Mouse (Mus musculus) lung, postnatal 0 days (tissue): ENCODE measurements around the gene Vmp1. TPM values are rescaled to one million over a fixed set of nuclear protein-coding genes. Genes with fewer than 3 reads are reported as not detected.

ENCODE experiments used
- ATAC-seq: fragments of 200-750 bp; cut with Nextera tagmentation; 2 replicates; pipeline ENCODE4 v1.8.0; 2017; ENCODE audit warnings: moderate library complexity
- DNase-seq: peaks from one replicate; pipeline ENCODE4 v3.0.0-alpha.2; 2016; ENCODE audit warnings: low spot score
- H3K27ac ChIP-seq: fragments of 300-500 bp; sonication (generic); 2 replicates; pipeline ENCODE4 v1.5.1; 2014; ENCODE audit warnings: antibody characterized with exemption, mild to moderate bottlenecking, low read length, mixed read lengths
- H3K27me3 ChIP-seq: fragments of 300-500 bp; sonication (generic); replicated peaks from 2 replicates; pipeline ENCODE4 v1.6.1; 2014; ENCODE audit warnings: low read length, mixed read lengths; ENCODE audit not compliant: insufficient read depth
- H3K36me3 ChIP-seq: fragments of 300-500 bp; sonication (generic); 2 replicates; pipeline ENCODE4 v1.6.1; 2014; ENCODE audit warnings: low read length, mixed read lengths; ENCODE audit not compliant: insufficient read depth
- H3K4me1 ChIP-seq: fragments of 300-500 bp; sonication (generic); 2 replicates; pipeline ENCODE4 v1.6.1; 2014; ENCODE audit warnings: antibody characterized with exemption, low read depth, low read length, mixed read lengths; ENCODE audit not compliant: insufficient read depth
- H3K4me2 ChIP-seq: fragments of 300-500 bp; sonication (generic); replicated peaks from 2 replicates; pipeline ENCODE4 v1.6.1; 2014; ENCODE audit warnings: low read depth, mild to moderate bottlenecking, low read length, moderate library complexity, mixed read lengths
- H3K4me3 ChIP-seq: fragments of 300-500 bp; sonication (generic); 2 replicates; pipeline ENCODE4 v1.5.1; 2014; ENCODE audit warnings: low read depth, low read length
- H3K9ac ChIP-seq: fragments of 300-500 bp; sonication (generic); replicated peaks from 2 replicates; pipeline ENCODE4 v1.6.1; 2014; ENCODE audit warnings: low read depth, mild to moderate bottlenecking
- H3K9me3 ChIP-seq: fragments of 300-500 bp; sonication (generic); 2 replicates; pipeline ENCODE4 v1.6.1; 2016; ENCODE audit warnings: low read length, mixed read lengths
- CTCF ChIP-seq: IDR thresholded peaks from 2 replicates; pipeline ENCODE4 v1.5.1; 2016; ENCODE audit warnings: antibody characterized with exemption, mild to moderate bottlenecking
- EP300 ChIP-seq: IDR thresholded peaks from 2 replicates; pipeline ENCODE4 v1.6.1; 2016; ENCODE audit warnings: antibody characterized with exemption, mild to moderate bottlenecking, control low read depth
- WGBS: fragments of 180-500 bp; shearing (Covaris S2); extraction: QIAGEN DNeasy Blood & Tissue Kit; methylation state at CpG from one replicate; pipeline ENCODE4 v1.1.7; 2014; 5-methylcytosine and 5-hydroxymethylcytosine counted together
- polyA plus RNA-seq: library from polyadenylated mRNA; unstranded; fragments of >200 nt; fragmentation: Nextera tagmentation; extraction: Ambion mirVana; gene quantifications from 2 replicates; pipeline ENCODE4 v1.2.1, GENCODE M21; 2015

Vmp1 gene
- polyA plus RNA-seq, 1 experiment from 2014 or later: 181 TPM

DNA sequence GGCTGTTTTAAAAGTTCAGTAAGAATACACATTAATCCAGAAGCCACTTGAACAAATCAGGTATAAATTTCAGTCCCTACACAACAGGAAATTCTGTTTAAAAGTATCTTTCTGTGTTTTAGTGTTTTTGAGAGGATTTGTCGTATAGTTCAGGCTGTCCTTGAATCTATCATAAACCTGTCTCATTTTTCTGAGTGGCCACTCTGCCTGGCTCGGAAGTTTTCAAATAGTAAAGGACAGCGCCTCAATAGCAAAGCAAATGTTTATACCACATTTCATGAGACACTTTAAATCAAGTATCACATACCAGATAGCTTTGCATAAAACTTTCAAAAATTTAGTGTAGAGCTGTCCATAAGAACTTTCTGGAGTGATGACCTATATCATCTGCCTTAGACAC is 34.7 kb upstream of the Vmp1 start:
- no peak for TF ChIP-seq EP300
- TF ChIP-seq CTCF: no peak
- H3K9ac ChIP-seq: no peak overlapping the region
- H3K4me2 ChIP-seq: no peak overlapping the region
- no peaks in the 10 kb centered on the region for H3K4me1 ChIP-seq
- H3K27ac ChIP-seq: no peak overlapping the region; the same call in 1 of the 2 replicates
- no peaks in the 10 kb centered on the region for H3K27me3 ChIP-seq
- DNase-seq (no peak), ATAC-seq (no peak)
- no peak overlapping the region for H3K4me3 ChIP-seq
- 67% methylated on average over 3 of the region's 3 CpGs for WGBS
- H3K36me3 ChIP-seq: peaks cover 32% of the 10 kb centered on the region; the same call in 1 of the 2 replicates
- no peaks in the 10 kb centered on the region for H3K9me3 ChIP-seq

DNA sequence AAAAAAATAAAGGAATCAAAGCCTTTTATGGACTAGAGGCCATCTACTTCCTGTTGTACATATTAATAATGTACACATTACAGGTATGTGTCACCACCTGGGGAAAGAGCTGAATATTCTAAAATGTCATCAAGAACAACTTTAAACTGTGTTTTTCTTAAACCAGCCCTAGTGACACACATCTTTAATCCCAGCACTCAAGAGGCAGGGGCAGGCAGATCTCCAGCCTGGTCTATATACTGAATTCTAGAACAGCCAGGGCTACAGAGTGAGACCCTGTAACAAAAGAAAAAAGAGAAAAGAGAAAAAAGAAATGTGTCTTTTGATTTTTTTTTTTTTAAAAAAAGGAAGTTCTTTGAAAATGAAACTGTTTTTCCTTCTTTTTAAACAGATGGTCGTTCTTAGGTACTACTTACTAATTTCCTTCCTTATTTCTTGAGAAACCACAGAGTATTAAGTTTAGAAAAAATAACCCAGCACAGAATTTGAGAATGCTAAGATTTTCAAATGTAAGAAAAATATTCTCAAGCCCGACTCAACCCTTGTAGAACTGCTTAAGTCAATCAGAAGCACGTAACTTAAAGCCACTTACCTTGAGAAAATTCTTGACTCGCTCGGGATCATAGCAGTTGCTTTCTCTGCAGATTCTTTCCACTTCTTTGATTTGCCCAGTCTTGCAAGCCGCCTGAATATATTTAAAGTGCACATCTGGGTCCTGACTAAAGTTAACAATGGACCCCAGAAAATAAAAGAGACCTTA is 33.9 kb upstream of the Vmp1 start:
- Histone ChIP-seq H3K27ac (peak overlapping the region; percentile 1; the same call in 1 of the 2 replicates), H3K9me3 (no peaks in the 10 kb centered on the region), H3K4me2 (no peak overlapping the region), H3K4me3 (no peak overlapping the region), H3K4me1 (no peaks in the 10 kb centered on the region), H3K27me3 (no peaks in the 10 kb centered on the region), H3K36me3 (peaks cover 32% of the 10 kb centered on the region; the same call in 1 of the 2 replicates), H3K9ac (no peak overlapping the region)
- DNase-seq (peak; percentile 16), ATAC-seq (no peak)
- WGBS: 73% methylated on average over 6 of the region's 6 CpGs
- TF ChIP-seq CTCF: no peak
- TF ChIP-seq EP300: no peak

DNA sequence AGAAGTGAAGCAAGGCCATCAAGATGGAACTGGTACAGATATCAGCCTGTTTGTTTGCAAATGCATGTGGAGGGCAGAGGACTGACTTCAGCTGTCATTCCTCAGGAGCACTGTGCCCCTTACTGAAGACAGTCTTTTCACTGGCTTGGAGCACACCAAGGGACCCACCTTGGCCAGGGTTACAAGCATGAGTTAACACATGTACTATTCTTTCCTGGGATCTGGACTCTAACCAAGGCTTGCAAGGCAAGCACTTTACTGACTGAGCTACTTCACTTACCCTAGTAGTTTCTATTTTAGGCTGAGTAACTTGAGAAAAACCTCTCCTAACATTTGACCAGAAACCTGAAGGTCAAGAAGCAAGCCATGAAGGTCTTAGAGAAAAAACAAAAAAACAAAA is 31.0 kb upstream of the Vmp1 start:
- no peaks in the 10 kb centered on the region for H3K4me1 ChIP-seq
- no peak overlapping the region for H3K9ac ChIP-seq
- peaks cover 34% of the 10 kb centered on the region for H3K36me3 ChIP-seq
- H3K27me3 ChIP-seq: no peaks in the 10 kb centered on the region
- no peak overlapping the region for H3K4me2 ChIP-seq
- peak; percentile 15 for DNase-seq
- TF ChIP-seq CTCF: no peak
- TF ChIP-seq EP300: no peak
- no peaks in the 10 kb centered on the region for H3K9me3 ChIP-seq
- 0 out of 2 replicates have a peak overlapping the region, but pooled peaks have one; percentile 26 for H3K27ac ChIP-seq
- H3K4me3 ChIP-seq: no peak overlapping the region
- no peak for ATAC-seq

DNA sequence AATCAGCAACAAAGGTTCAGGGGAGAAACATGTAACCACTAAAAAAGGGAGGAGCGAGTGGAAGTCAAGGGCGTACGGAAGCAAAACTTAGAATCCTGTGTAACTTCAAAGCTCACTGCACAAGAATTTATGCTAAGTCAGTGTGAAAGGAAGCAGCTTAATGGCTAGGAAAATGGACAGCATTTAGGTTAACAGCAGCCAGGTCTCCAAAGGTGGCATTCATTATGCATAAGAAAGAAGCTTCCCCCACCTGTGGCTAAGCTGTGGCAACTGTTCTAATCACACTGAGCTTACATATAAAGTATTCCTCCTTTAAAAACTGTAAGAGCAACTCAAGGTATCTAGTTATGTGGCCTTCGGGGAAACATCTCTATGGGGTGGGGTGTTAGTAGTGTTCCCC is 17.5 kb upstream of the Vmp1 start:
- no peaks in the 10 kb centered on the region for H3K4me1 ChIP-seq
- H3K4me3 ChIP-seq: no peak overlapping the region
- no peaks in the 10 kb centered on the region for H3K27me3 ChIP-seq
- DNase-seq (no peak), ATAC-seq (no peak)
- no peaks in the 10 kb centered on the region for H3K9me3 ChIP-seq
- H3K27ac ChIP-seq: no peak overlapping the region
- no peak overlapping the region for H3K4me2 ChIP-seq
- H3K9ac ChIP-seq: no peak overlapping the region
- 97% methylated on average over 4 of the region's 4 CpGs for whole genome bisulfite sequencing
- TF ChIP-seq CTCF (no peak), EP300 (no peak)
- peaks cover 51% of the 10 kb centered on the region for H3K36me3 ChIP-seq

DNA sequence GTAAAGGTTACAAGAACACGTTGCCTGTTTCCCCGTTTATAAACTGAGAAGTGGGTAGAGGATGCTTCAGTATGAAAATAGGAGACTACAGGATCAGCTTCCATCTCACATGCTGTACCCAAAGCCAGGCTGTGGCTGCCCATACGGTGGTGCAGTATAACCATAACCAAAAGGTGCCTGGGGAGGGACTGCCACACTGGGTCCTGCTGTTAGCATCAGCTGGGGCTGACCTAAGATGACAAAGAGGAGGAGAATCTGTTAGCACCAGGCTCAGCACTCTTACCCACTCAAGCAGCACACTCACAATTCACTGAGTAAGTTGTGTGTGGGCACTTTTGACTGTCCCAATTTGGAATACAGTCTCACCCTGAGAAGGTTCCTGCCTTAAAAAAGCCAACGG is 11.8 kb upstream of the Vmp1 start:
- no peaks in the 10 kb centered on the region for H3K9me3 ChIP-seq
- ATAC-seq (no peak), DNase-seq (no peak)
- 72% methylated on average over 4 of the region's 4 CpGs for WGBS
- H3K4me2 ChIP-seq: no peak overlapping the region
- no peak overlapping the region for H3K27ac ChIP-seq
- H3K9ac ChIP-seq: no peak overlapping the region
- no peak overlapping the region for H3K4me3 ChIP-seq
- TF ChIP-seq EP300 (no peak), CTCF (no peak)
- H3K4me1 ChIP-seq: no peaks in the 10 kb centered on the region
- peaks cover 32% of the 10 kb centered on the region for H3K36me3 ChIP-seq
- H3K27me3 ChIP-seq: no peaks in the 10 kb centered on the region

DNA sequence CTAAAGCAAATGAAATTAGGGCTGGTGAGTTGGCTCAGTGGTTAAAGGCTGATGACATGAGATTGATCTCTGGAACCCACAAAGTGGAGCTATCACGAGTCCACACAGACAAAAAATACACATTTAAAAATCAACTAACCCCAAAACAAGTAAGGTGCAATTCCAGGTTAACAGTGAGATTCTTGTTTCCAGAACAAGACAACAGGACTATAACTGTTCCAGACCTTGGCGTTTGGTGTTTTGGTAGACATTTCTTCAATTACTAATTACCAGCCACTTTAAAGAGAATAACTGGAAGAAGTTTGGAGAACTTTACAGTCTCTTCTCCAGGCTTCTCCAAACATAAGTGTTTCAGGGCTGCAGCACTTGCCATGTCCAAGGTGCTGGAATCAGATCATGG is 8.9 kb upstream of the Vmp1 start:
- no peak overlapping the region for H3K27ac ChIP-seq
- 95% methylated on average over 2 of the region's 2 CpGs for WGBS
- no peak overlapping the region for H3K9ac ChIP-seq
- no peak for ATAC-seq
- H3K4me2 ChIP-seq: no peak overlapping the region
- H3K4me1 ChIP-seq: no peaks in the 10 kb centered on the region
- no peak overlapping the region for H3K4me3 ChIP-seq
- TF ChIP-seq EP300: no peak
- no peak for TF ChIP-seq CTCF
- H3K27me3 ChIP-seq: no peaks in the 10 kb centered on the region
- H3K9me3 ChIP-seq: no peaks in the 10 kb centered on the region
- DNase-seq: no peak
- H3K36me3 ChIP-seq: peaks cover 34% of the 10 kb centered on the region
